Mouse (Mus musculus): ENCODE data around the gene Cadm2.

Gene Cadm2

DNA sequence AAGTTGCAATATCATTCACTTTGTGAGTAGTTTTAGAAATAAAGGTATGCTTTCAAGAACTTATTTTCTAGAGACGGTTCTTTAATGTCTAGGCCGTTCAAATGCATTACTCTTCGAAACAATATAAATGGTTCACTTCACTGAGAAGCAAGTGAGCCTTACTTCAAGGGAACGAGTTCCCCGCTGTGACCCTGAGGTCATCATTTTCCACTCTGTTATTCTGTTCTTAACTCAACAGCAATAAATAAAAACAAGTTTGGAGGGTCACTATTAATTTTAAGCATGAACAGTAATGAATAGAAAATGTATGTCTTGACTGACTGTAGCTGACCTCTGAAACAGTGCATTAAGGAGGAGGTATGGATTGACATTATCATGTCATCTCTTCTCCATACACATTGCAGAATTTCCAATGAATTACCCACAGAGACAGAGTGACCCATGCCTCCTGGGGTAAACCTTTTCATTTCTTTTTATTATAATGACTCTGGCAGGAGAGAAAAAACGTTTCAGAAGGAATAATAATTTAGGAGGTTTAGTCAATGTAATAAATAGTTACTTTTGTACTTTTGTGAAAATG is 458.4 kb downstream of the Cadm2 start:
- no peak for DNase-seq (ENCODE audit: low read depth, low spot score)

- no peak for DNase-seq (ENCODE audit: low read depth, low spot score)
Observed at GRCm38 (mm10) chr16:67124811-67125210, 495.9 kb downstream of the Cadm2 start.

GRCm38 (mm10) chr16:67122532-67122931 is 498.2 kb downstream of the Cadm2 start:
- no peak for DNase-seq (ENCODE audit: low read depth, low spot score)

GRCm38 (mm10) chr16:67121781-67122180 is 498.9 kb downstream of the Cadm2 start:
- DNase-seq (ENCODE audit: low read depth, low spot score): no peak

- DNase-seq (ENCODE audit: low read depth, low spot score): no peak
Observed at GRCm38 (mm10) chr16:67106478-67107061, 514.1 kb downstream of the Cadm2 start.

DNA sequence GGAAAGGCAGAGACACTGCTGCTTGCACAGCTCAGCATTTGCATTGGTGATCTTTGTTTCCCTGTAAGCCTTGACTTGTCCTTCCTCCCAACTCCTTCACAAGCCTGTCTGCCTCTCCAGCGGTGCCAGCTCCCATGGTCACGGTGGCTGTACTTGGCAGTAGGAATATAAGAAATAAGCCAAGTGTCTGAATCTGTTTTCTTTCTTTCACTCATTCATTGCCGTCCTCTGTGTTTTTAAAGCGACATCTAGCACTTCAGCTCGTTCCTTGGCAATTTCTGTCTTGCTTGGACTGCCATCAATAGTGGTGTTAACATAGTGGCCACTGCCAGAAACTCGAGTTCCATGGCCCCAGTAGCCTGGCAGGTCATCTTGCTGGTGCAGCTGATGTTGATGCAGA is 524.0 kb downstream of the Cadm2 start:
- no peak for DNase-seq (ENCODE audit: low read depth, low spot score)

DNA sequence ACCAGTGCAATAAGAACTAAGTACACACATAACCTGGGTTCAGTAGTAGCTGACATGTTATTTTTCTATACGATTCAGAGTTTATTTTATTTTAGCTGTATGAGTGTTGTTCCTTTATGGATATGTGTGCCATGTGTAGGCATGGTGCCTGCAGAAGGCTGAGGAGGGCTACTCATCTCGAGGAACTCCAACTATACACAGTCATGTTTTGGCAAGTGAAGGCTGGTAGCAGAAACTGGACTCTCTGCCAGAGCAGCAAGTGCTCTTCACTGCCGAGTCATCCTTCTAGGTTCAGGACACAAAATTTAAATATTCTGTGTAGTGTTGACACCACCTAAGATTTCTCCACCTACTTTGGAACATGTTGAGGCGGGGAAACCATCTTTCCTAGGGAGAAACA is 524.8 kb downstream of the Cadm2 start:
- DNase-seq (ENCODE audit: low read depth, low spot score): no peak

DNA sequence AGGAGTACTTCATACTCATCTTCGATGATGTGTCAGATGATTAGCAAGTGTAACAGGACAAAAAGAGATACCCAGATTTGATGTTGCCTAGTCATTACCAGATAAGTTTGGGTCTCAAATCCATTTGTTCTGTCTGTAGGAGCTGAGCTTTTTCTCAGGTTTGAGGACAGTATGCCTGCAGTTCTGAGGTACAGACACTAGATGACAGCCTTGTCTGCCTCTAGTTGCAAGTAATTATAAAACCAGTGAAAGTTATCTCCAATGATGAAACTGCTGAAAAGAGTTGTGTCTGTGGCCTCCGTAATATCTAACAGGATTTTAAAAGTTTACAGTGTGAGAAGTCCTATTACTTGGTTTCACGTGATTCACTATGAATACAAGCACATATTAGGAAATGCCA is 531.0 kb downstream of the Cadm2 start:
- no peak for DNase-seq (ENCODE audit: low read depth, low spot score)

DNA sequence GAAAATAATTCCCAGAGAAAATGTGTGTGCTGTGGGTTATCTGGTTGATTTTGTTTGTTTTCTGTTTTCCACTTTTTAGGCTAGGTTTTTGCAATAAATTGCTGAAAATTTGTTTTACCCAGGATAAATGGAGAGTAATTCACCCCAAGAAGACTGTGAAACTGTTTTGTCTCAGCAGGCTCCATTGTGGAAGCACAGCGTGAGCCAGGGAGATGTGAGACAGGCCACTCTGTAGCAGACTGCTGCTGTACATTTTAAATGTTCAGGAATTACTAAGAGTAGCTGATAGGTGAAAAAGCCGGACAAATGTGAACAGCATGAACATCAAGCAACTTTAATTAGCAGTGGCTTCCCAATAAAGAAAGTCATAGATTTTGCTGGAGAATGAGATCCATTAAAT is 541.4 kb downstream of the Cadm2 start:
- no peak for DNase-seq (ENCODE audit: low read depth, low spot score)

GRCm38 (mm10) chr16:67076169-67076895 is 544.4 kb downstream of the Cadm2 start:
- DNase-seq (ENCODE audit: low read depth, low spot score): no peak

GRCm38 (mm10) chr16:67068461-67068860 is 552.2 kb downstream of the Cadm2 start:
- DNase-seq (ENCODE audit: low read depth, low spot score): no peak

DNA sequence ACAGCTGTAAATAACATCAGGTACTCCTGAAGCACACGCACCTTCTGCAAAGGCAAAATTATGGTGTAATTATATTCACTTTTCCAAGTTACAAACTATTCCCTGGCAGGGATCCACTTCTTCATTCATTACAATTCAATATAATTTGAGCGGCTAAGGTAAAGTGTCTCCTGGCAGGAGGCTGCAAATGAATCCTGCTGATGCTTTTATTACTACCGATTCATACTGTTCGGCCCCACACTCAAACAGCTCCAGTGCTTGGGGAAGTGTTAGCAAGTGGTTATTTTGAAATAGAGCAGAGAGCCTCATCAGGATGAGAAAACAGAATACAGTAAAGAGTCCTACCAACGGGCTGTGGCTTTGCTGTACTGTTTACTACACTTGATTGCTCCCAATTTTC is 589.8 kb downstream of the Cadm2 start:
- DNase-seq (ENCODE audit: low read depth, low spot score): no peak

DNA sequence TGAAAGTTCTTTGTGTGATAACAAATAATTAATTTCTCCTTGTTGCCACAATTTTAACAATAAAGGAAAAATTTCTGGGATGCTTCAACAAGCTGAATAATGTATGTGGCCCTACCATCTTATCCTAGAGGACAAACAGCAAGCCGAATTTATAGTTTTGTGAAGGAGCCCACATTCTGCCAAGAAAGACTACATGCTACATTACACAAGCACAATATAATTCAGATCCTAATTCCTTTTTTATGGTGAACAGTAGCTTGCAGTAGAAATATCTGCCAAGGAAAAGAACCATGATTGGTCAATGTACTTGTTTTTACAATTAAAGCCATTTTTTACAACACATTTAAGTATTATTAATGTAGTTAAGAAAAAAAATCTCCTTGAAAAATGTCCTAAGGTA is 600.9 kb downstream of the Cadm2 start:
- no peak for DNase-seq (ENCODE audit: low read depth, low spot score)

DNA sequence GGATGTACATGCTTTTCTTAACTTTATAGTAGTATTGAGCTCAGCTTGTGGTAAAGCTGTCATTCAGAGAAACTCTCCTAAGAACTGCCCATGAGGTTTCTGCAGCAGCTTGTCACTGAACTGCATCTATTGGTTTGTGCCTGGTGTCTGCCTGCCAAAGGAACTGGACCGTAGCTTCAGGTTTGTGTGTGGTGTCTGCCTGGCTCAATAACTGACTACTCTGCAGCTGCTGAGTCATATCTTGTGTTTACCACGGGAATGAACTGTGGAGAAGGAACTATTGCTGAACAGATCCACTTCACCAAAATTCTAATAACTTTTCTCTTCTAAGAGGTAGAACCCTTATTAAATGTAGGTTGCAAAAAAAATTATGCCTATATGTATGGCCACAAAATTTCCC is 603.0 kb downstream of the Cadm2 start:
- DNase-seq (ENCODE audit: low read depth, low spot score): no peak

GRCm38 (mm10) chr16:67003161-67003560 is 617.5 kb downstream of the Cadm2 start:
- no peak for DNase-seq (ENCODE audit: low read depth, low spot score)

GRCm38 (mm10) chr16:67001707-67002106 is 619.0 kb downstream of the Cadm2 start:
- DNase-seq (ENCODE audit: low read depth, low spot score): no peak

GRCm38 (mm10) chr16:66997461-66997860 is 623.2 kb downstream of the Cadm2 start:
- no peak for DNase-seq (ENCODE audit: low read depth, low spot score)

DNA sequence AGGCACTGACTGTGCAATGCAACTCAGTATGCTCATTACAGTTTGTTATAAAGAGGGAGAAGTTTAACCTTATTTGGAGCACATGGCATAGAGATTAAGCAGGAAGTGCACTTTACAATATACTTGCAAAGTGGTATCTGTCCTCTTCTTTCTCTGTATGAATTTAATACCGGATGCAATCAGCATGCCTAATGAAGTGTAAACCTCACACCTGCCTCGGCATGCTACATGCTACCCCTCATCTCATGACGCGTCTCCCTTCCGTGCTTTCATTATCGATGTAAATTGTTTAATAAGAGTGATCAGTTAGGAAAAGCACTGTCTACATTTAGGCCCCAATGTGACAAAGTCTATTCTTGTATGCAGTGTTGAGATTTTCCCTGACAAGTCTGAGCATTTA is 633.0 kb downstream of the Cadm2 start:
- DNase-seq (ENCODE audit: low read depth, low spot score): no peak

GRCm38 (mm10) chr16:66986879-66987278 is 633.8 kb downstream of the Cadm2 start:
- no peak for DNase-seq (ENCODE audit: low read depth, low spot score)

DNA sequence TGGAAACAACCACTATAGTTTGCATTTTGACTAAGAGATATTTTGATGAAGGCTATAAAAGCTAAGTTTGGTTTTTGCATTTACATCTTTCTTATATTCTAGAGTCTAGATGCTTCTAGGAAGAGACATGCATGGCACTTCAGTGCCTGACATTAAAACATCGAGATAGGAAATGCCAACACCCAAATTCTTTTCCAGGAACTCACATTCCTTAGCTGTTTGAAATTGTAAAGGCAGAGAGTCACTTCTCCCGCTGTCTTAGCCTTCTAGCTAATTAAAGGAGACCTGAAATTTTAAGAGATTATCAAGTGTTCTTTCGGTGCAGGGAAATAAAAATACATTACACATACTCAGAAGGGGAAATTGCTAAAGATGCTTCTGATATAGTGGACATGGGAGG is 649.8 kb downstream of the Cadm2 start:
- DNase-seq (ENCODE audit: low read depth, low spot score): no peak

- no peak for DNase-seq (ENCODE audit: low read depth, low spot score)
Observed at GRCm38 (mm10) chr16:66969520-66970144, 651.1 kb downstream of the Cadm2 start.

- no peak for DNase-seq (ENCODE audit: low read depth, low spot score)
Observed at GRCm38 (mm10) chr16:66968336-66968735, 652.4 kb downstream of the Cadm2 start.

GRCm38 (mm10) chr16:66967686-66968085 is 653.0 kb downstream of the Cadm2 start:
- DNase-seq (ENCODE audit: low read depth, low spot score): no peak

Measured in WW6 (cell line).